Mouse (Mus musculus) testis, adult 2 months (tissue): ENCODE results near the gene Ankrd12.

ENCODE experiments used
- CTCF ChIP-seq: fragments of 200-500 bp; IDR thresholded peaks from 2 replicates; pipeline ENCODE4 v1.5.1; 2012; ENCODE audit warnings: low read depth, mild to moderate bottlenecking, inconsistent platforms, low read length, moderate library complexity; ENCODE audit not compliant: control insufficient read depth, insufficient read depth, insufficient replicate concordance
- POLR2A ChIP-seq: fragments of 200-500 bp; IDR thresholded peaks from 2 replicates; pipeline ENCODE4 v1.6.1; 2012; ENCODE audit warnings: low read depth, mild to moderate bottlenecking, inconsistent platforms, low read length, moderate library complexity; ENCODE audit not compliant: control insufficient read depth

- TF ChIP-seq POLR2A (no peak), CTCF (no peak)
These were observed 129.6 kb downstream of the Ankrd12 start for GRCm38 (mm10) chr17:65947307-65947706.
